Mouse (Mus musculus) small intestine, adult 2 months (tissue): ENCODE measurements around the gene Cntnap1.

ENCODE experiments used
- CTCF ChIP-seq: fragments of 200-500 bp; IDR thresholded peaks from 2 replicates; pipeline ENCODE4 v1.5.1; 2012; ENCODE audit warnings: low read depth, mild to moderate bottlenecking, control low read depth, inconsistent platforms, low read length, moderate library complexity, mixed read lengths; ENCODE audit not compliant: insufficient replicate concordance, insufficient read length; ENCODE audit errors: extremely low read depth
- POLR2A ChIP-seq: fragments of 200-500 bp; IDR thresholded peaks from 2 replicates; pipeline ENCODE4 v1.6.1; 2012; ENCODE audit warnings: low read depth, mild to moderate bottlenecking, control low read depth, inconsistent platforms, low read length, moderate library complexity

DNA sequence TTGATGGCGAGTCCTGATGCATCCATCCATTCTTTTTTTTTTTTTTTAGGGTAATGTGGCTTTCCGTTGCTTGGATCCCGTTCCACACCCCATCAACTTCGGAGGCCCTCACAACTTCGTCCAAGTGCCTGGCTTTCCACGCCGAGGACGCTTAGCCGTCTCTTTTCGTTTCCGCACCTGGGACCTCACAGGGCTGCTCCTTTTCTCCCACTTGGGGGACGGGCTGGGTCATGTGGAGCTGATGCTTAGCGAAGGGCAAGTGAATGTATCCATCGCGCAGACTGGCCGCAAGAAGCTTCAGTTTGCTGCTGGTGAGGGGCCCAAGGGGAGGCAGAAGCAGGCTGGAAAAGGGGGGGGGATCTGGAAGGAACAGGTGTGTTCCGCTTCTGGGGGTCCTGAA is 9.9 kb downstream of the Cntnap1 start:
- TF ChIP-seq CTCF (no peak), POLR2A (no peak)
